Mouse (Mus musculus) CD4-positive naive resting alpha-beta T cell, adult 76 days (primary cell): ENCODE measurements around the gene Gm5862. TPM values are rescaled to one million over a fixed set of nuclear protein-coding genes. Genes with fewer than 3 reads are reported as not detected.

Experiments used
- total RNA-seq: library from RNA; stranded (reverse); gene quantifications from one replicate; pipeline ENCODE4 v1.2.4, GENCODE M21; 2023

Gm5862 gene
- total RNA-seq, result not detected

DNA sequence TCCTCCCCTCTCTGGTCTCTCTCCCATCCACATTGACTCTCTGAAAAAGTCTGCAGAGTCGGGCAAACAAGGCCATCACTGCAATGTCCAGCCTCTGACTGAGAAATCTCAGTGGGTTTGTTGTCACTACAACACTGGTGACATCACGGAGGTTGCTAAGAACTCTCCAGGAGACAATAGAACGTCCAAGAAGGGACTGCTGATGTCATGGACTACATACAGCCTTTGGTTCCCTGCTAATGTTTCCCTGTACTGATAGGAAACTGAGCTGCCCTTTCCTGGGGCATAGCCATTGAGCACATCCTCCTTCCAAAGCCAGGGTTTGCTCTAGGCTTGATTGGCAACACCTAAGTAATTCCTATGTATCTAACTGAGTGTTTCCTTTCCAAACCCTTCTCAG, at the start of gene Gm5862:
Gene Gm5862 (minus strand): TSS at position 101 of the 400 bp plus-strand sequence.

DNA sequence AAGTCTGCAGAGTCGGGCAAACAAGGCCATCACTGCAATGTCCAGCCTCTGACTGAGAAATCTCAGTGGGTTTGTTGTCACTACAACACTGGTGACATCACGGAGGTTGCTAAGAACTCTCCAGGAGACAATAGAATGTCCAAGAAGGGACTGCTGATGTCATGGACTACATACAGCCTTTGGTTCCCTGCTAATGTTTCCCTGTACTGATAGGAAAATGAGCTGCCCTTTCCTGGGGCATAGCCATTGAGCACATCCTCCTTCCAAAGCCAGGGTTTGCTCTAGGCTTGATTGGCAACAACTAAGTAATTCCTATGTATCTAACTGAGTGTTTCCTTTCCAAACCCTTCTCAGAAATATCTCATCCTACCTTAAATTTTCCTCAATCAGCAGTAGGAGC, 35.8 kb upstream of the Gm5862 start, which contains the start of gene Gm7347:
Gene Gm7347 (minus strand): TSS at position 101 of the 400 bp plus-strand sequence.

DNA sequence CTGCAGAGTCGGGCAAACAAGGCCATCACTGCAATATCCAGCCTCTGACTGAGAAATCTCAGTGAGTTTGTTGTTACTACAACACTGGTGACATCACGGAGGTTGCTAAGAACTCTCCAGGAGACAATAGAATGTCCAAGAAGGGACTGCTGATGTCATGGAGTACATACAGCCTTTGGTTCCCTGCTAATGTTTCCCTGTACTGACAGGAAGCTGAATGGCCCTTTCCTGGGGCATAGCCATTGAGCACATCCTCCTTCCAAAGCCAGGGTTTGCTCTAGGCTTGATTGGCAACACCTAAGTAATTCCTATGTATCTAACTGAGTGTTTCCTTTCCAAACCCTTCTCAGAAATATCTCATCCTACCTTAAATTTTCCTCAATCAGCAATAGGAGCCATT, 16.7 kb upstream of the Gm5862 start, which contains the start of gene Speer4a:
Gene Speer4a (minus strand): TSS at position 101 of the 400 bp plus-strand sequence.

DNA sequence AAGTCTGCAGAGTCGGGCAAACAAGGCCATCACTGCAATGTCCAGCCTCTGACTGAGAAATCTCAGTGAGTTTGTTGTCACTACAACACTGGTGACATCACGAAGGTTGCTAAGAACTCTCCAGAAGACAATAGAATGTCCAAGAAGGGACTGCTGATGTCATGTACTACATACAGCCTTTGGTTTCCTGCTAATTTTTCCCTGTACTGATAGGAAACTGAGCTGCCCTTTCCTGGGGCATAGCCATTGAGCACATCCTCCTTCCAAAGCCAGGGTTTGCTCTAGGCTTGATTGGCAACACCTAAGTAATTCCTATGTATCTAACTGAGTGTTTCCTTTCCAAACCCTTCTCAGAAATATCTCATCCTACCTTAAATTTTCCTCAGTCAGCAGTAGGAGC, 18.0 kb downstream of the Gm5862 start, which contains the start of gene Gm1979:
Gene Gm1979 (minus strand): TSS at position 101 of the 400 bp plus-strand sequence.

DNA sequence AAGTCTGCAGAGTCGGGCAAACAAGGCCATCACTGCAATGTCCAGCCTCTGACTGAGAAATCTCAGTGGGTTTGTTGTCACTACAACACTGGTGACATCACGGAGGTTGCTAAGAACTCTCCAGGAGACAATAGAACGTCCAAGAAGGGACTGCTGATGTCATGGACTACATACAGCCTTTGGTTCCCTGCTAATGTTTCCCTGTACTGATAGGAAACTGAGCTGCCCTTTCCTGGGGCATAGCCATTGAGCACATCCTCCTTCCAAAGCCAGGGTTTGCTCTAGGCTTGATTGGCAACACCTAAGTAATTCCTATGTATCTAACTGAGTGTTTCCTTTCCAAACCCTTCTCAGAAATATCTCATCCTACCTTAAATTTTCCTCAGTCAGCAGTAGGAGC, 34.2 kb downstream of the Gm5862 start, which contains the start of gene Gm21698:
Gene Gm21698 (minus strand): TSS at position 101 of the 400 bp plus-strand sequence.

DNA sequence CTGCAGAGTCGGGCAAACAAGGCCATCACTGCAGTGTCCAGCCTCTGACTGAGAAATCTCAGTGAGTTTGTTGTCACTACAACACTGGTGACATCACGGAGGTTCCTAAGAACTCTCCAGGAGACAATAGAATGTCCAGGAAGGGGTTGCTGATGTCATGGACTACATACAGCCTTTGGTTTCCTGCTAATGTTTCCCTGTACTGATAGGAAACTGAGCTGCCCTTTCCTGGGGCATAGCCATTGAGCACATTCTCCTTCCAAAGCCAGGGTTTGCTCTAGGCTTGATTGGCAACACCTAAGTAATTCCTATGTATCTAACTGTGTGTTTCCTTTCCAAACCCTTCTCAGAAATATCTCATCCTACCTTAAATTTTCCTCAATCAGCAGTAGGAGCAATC, 50.2 kb downstream of the Gm5862 start, which contains the start of gene Gm21680:
Gene Gm21680 (minus strand): TSS at position 101 of the 400 bp plus-strand sequence.

Other genes starting within 250 kb of the Gm5862 start
- gene Gm21663, start 80.5 kb downstream of the Gm5862 start, total RNA-seq, result not detected
- not detected for gene Gm21671, start 68.5 kb downstream of the Gm5862 start, total RNA-seq
- not detected for gene Gm21680, start 50.3 kb downstream of the Gm5862 start, total RNA-seq
- gene Gm21698, start 34.3 kb downstream of the Gm5862 start, total RNA-seq, result not detected
- not detected for gene Gm1979, start 18.1 kb downstream of the Gm5862 start, total RNA-seq
- not detected for gene Speer4a, start 16.6 kb upstream of the Gm5862 start, total RNA-seq
- gene Gm7347, start 35.7 kb upstream of the Gm5862 start, total RNA-seq, result not detected
- not detected for gene Gm10471, start 66.4 kb upstream of the Gm5862 start, total RNA-seq
- gene 5031410I06Rik, start 82.4 kb upstream of the Gm5862 start, total RNA-seq, result not detected
- not detected for gene Gm10220, start 98.5 kb upstream of the Gm5862 start, total RNA-seq
- gene Gm7361, start 234.8 kb upstream of the Gm5862 start, total RNA-seq, result not detected